Mouse (Mus musculus) cortical plate, adult 2 months (tissue): ENCODE measurements around the gene Ankra2.
A peak's percentile ranks its signal among the peaks of the same experiment; 100 is the strongest.

Experiments used
- CTCF ChIP-seq: fragments of 200-500 bp; IDR thresholded peaks from 2 replicates; pipeline ENCODE4 v1.5.1; 2011; ENCODE audit warnings: mild to moderate bottlenecking, control low read depth, low read length; ENCODE audit not compliant: insufficient read depth; ENCODE audit errors: extremely low read depth
- POLR2A ChIP-seq: fragments of 200-500 bp; IDR thresholded peaks from 2 replicates; pipeline ENCODE4 v1.6.1; 2011; ENCODE audit warnings: mild to moderate bottlenecking, low read length, control low read depth; ENCODE audit not compliant: insufficient read depth; ENCODE audit errors: extremely low read depth

DNA sequence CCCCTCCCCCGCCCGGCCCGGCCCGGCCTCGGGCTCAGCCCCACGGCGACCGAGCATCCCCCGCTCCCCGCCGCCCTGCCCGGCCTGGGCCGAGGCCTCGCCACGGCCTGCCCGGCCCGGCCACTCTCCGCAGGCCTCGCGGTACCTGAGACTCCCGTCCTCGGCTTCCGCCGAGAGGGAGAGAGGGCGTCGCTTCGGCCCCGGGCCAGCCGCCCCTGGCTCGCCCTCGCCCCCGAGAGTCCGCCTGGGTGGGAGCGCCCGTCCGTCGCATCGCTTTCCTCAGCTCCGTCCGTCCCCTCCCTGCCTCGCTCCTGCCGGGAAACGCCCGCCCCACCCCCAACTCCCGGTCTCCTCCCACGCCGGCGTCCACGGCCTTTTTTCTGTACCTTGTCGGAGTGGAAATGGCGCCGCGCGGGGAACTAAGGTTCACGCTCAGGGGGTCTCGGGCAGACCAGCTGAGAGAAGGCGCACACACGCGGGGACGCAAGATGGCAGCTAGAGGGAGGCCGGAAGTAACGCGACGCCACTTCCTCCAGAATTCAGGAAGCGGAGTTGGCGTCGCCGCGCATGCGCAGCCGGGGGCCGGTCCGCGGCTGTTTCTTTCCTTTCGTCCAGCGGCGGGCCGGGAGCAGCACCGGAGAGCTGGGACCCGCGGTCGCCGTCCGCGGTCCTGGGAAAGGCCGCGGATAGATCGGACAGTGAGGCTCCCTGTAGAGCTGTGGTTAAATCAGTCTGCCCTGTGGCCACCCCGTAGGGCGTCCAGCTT, 53.8 kb downstream of the Ankra2 start, which contains the start of gene Btf3:
- TF ChIP-seq POLR2A (peak; percentile 71; the same call in 1 of the 2 replicates), CTCF (no peak)
